Mouse (Mus musculus) T-helper 2 cell (primary cell): Measurements from ENCODE around the gene Angptl4.

ENCODE experiments used
- in situ Hi-C: fragments of 300-600 bp; cut with MboI, MseI; formaldehyde crosslinking; loops from one replicate; pipeline ENCODE4 v1.15.1; 2025; ENCODE audit warnings: high pct_unique_total_duplicates

Angptl4 gene

DNA sequence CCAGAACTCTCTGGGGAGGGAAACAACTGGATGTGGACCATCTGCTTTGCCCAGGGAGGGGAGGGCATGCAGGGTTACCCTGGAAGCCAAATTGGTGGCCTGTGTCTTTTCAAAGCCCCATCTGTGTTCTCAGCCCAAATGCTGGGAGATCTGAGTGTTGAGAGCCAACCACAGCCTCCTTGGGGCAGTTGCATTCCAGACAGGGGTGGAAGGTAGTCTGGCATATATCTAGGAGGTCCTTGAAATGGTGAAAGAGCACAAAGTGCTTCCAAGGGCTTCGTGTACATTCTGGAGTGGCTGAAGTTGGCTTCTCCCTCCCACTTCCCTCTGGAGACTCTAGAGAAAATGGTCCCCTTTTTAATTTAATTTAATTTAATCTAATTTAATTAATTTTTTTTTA lies 23.1 kb upstream of the Angptl4 start:
- in situ Hi-C loops, result no loop called here

DNA sequence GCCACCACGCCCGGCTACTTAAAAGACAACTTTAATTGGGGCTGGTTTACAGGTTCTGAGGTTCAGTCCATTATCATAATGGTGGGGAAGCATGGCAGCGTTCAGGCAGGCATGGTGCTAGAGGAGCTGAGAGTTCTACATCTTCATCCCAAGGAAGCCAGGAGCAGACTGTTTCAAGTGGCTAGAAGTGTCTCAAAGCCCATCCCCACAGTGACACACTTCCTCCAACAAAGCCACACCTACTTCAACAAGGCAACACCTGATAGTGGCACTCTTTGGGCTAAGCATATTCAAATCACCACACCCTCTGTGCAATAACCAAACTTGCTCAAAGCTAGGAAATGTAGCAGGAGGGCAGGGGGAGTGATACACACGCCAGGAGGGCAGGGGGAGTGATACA lies 22.6 kb upstream of the Angptl4 start:
- in situ Hi-C loops, result no loop called here

DNA sequence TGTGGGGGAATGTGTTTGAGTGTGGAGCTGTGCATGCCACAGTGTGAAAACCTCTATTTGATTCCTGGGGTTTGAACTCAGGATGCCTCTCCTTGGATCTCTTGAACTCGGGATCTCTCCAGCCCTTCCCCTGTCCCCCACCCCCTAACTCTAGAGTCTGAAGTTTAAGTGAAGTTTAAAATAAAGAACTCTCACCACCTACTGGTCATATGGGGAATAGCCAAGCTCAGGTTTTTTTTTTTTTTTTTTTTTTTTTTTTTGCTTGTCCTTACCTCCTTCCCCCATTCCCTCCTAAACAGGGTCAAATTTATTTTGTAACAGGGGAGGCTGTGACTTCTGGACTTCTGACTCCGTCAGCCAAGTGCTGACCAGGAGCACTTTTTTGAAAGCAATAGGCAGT lies 20.6 kb upstream of the Angptl4 start:
- in situ Hi-C loops, result no loop called here

DNA sequence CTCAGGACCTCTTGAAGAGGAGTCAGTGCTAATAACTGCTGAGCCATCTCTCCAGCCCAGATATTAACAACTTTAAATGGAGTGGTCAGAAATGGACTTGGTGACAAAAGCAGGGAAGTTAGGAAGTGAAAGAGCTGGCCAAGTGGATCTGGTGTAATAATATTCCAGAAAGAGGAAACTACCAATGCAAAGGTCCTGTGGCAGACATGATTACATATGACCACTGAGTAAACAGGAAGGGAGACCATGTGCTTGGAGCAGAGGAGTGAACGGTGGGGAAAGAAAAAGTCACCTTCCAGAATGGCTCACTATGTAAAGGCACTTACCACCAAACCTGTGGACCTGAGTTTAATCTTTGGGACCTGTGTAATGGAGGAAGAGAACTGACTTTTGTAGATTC lies 17.6 kb upstream of the Angptl4 start:
- in situ Hi-C loops, result no loop called here

DNA sequence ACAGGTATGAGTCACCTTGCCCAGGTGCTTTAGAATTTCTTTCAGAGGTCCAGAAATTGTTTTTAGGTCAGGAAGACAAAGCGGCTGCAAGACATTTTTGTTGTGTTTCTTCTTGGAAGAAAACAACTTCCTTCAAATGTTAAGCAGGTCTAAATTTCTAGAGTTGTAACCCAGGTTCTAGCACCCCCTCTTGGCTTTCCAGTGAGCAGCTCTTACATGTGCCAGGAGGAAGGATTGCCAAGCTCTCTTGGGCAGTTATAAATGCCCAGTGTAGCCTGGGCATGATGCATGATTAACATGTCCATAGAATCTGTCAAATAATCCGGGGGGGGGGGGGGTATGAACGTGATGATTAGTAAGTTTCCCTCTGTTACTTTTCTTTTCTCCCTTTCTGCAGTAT lies 16.7 kb upstream of the Angptl4 start:
- in situ Hi-C loops, result no loop called here

DNA sequence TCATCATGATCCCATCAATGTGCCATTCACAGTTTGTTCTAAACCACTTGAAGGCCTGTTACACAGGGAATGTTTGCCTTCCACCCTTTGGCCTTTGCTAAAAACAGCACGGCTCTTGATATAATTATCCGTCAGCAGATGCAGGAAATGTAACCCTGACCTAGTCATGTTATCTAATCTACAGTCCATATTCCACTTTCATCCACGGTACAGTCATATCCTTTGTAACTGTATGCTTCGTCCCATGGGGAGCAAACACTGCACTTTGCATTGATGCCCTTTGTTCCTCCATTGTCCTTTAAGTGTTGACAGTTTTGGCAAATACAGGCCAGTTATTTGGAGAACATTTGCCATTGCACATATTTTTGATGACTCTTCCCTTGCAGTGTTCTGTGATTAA lies 7.1 kb upstream of the Angptl4 start:
- in situ Hi-C loops, result no loop called here

DNA sequence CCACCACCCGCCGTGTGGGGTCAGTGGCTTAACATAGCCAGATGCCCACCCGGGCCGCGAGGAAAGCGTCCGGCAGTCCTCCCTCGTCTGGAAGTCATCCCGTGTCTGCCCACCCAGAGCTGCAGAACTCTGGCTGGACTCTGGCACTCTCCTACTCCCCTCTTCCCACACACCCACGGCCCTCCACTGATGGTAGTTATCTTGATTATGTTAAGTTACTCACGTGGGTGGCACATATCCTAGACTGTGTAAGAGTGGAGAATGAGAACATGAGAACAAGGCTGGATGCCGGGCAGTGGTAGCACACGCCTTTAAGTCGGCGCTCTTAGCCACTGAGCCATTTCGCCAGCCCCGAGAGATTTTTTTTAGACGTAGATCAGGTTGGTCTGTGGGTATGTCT lies 4.7 kb upstream of the Angptl4 start:
- in situ Hi-C loops, result no loop called here

DNA sequence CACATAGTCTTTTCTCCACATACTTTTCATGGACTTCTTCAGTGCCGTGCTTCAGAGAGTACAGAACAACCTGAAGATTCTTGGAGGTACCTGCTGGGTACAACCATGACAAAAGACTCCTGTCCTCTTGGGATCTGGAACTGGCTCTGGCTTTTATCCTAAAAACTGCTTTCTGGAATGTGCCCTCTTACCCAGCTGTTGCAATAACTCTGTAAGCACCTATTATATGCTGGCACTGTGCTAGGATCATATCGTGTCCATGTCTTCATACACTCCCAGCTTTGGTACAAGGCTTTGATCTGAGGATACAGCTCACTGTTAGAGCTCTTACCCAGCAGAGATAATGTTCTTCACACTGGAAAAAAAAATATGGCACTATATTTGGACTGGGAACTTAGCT lies 3.3 kb upstream of the Angptl4 start:
- in situ Hi-C loops, result no loop called here

DNA sequence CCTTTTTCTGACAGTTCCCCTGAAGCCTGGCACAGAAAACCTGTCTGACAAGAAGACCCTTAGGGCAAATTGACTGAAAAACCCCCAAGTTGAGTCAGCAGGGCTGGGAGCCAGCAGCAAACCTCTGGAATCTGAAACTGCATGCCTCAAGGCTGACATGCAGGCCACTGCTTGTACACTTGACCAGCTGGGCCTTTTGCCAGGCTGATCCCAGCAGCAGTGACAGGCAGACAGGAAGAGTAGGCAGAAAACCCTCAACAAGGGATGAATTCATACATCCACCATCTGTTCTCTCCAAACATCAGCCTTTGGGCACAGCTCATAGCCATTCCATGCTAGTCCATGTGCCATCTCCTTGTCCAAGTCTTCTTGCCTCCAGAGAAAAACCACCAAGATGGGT lies 1.8 kb upstream of the Angptl4 start:
- in situ Hi-C loops, result no loop called here

DNA sequence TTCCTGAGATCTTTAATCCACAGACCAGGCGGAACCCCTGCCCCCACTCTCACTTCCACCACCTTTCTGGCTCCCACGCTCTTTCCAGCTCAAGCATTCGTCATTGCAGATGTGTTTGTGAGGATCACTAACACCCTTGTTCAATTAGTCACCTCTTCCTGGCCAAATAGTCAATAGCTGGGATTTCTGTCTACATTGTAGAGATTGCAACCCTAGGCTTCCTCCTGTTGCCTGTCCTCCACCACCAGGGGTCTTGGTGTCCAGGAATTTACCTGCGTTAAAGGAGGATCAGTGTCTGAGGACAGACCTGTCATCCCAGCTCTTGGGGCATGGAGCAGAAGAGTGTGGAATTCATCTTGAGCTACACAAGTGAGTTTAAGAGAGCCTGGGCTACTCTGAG lies 437 bp upstream of the Angptl4 start:
- in situ Hi-C loops, result no loop called here

DNA sequence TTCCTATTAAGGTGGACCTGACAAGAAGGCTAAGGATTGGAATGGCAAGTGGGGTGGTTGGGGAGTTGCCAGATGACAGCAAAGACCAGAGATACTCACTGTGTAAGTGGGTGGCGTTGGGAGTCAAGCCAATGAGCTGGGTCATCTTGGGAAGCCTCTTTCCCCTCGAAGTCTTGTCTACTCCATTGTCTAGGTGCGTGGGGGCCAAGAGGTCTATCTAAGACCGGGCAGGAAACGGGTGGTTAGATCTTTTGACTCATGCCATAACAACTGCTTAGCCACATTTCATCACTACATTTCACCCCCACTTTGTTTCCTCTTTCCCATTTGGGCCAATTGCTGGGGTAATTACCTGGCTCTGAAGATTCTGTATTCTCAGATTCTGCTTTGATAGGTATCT lies 1.2 kb downstream of the Angptl4 start:
- in situ Hi-C loops, result no loop called here

DNA sequence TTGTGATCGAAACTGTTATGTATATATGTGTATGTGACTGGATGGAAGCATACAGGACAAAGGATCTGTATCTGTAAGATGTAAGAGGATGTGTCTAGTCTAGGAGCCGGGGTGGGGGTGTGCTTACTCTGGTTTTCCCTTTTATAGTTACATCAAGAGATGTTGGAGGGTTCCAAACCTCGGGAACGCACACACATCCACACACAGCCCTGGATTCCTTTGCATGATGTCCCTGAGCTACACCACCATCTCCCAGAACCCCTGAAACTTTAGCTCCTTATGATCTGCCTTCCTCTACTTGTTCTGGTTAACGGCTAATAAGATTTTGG lies 1.7 kb downstream of the Angptl4 start:
- in situ Hi-C loops, result no loop called here

DNA sequence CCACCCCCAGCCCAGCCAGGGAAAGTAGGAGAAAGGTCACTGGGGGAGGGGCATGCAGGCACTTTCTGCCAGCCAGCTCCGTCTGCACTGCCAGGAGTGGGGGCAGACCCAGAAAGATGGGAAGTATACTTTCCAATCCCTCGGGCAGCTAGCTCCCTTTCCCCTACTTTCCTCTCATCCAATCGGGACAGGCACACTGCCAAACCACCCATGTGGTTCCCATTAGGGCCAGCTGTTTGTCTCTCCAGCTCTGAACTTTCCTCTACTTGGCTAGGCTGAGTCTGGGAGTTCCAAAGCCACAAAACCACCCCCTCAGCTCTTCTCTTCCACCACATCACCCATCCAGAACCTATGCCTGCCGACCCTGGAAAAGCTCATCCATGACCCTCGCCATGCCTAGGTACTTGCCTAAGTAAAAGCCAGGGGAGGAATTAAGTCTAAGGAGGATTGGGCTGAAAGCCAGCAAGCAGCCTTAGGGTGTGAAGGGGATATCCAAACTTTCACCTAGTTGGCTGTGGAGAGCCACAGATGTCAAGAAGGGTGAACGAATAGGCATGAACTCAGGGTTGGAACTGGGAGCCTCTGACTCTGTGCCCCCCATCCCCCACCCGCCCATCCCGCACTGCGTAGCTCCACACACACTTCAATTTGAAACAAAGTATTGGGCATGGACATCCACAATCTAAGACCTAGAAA lies 2.2 kb downstream of the Angptl4 start:
- in situ Hi-C loops, result no loop called here

DNA sequence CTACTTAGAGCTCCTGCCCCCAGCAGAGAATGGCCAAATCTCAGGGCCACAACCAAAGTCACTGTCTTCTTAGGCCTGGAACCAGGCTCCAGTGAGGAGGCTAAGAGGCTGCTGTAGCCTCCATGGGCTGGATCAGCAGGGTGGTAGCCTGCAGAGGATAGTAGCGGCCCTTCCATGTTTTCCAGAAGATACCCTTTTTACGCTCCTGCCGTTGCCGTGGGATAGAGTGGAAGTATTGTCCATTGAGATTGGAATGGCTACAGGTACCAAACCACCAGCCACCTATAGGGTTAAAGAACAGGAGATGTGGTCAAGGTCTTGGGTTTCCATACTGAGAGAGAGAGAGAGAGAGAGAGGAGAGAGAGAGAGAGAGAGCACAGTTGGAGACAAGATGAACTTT lies 6.3 kb downstream of the Angptl4 start:
- in situ Hi-C loops, result no loop called here

DNA sequence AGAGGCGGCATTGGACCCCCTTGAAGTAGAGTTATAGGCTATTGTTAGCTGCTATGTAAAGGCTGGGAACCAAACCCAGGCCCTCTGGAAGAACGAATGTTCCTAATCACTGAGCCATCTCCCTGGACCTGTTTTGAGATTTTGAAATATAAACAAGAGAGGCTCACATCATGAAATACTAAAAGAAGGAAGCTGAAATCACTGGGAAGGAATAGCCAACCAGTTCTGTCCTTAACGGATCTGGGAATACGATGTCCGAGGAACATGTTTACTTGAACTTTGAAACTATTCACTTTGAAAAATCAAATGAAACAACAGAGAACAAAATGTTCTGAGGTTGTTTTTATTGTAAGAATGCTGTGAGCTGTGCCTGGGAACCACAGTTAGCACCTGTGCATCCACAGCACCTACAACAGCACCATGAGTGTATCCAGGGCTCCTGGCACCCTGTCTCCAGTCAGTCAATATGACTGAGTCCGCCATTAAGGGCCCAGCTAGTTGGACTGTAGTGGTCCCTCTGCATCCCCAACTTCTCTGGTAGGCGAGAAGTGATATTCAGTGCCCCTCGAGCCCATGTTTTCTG lies 7.0 kb downstream of the Angptl4 start:
- in situ Hi-C loops, result no loop called here

DNA sequence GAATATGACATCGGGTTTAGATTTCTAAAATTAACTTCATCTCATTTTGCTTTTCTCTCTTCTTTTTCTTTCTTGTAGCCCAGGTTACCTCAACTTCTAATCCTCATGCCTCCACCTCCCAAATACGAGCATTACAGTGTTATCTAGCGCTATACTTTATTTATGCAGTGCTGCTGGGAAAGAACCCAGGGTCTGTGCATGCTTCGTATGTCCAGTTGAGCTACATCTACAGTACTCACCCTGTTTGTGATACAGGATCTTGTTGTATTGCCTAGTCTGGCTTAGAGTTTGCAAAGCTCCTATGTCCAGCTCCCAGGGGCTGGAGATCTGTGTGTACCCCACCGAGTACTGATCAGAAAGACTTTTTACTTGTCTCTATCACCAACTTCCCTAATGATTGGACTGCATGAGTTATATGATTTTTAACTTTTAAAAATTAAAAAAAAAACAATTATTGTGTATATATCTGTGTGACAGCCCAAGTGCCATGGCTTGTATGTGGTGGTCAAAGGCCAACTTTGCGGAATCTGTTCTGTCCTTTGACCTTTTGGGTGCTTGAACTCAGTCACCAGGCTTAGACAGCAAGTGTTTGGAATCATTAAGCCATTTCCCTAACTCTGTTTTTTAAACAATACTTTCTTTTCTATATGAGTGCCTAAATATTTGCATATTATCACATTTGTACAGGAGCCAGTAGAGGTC lies 7.6 kb downstream of the Angptl4 start:
- in situ Hi-C loops, result no loop called here

DNA sequence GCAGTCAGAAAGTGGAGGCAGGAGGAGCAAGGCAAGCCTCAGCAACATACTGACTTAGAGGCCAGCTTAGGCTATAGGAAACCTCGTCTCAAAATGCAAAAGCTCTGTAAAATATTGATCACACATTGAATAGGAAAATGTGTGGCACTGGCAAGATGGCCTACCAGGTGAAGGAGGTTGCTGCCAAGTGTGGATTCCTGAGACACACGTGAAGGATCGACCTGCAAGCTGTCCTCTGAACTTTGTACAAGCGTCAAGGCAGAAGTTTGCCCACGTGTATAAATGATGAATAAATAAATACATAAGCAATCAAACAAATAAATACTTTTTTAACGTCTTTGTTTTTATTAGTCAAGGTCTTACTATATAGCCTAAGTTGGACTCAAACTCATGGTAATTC lies 8.2 kb downstream of the Angptl4 start:
- in situ Hi-C loops, result no loop called here

DNA sequence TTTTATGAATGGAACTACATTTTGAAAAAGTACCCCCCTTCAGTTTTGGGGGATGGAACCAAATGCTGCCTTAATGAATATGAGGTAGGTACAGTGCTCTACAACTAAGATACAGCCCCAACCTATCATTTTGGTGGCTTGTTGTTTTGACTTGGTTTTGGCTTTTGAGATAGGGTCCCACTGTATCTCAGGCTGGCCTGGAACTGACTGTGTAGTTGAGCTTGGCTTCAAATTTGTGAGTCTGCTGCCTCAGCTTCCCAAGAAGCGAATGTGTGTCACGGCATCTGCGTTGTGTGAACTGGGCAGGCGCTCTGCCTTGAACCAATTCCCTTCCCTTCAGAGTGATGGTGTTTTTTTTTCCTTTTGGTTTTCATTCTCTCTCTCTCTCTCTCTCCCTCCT lies 10.0 kb downstream of the Angptl4 start:
- in situ Hi-C loops, result no loop called here

DNA sequence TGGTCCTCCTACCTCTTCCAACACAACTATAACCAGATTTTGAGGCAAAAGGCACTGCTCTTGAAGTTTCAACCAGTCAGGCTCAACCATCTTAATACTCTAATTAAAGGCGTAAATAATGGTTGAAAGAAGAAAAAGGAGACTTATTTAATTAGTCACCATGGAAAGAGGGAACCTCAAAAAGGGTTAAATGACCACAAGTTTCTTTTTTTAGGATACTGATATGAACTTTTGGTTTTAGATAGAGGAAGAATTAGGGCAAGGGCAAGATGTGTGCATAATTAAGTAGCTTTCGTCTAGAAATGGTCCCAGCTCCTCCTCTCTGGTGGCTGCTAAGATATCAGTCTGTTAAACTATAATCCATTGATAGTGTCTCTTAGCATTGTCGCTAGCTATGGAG lies 15.2 kb downstream of the Angptl4 start:
- in situ Hi-C loops, result no loop called here

DNA sequence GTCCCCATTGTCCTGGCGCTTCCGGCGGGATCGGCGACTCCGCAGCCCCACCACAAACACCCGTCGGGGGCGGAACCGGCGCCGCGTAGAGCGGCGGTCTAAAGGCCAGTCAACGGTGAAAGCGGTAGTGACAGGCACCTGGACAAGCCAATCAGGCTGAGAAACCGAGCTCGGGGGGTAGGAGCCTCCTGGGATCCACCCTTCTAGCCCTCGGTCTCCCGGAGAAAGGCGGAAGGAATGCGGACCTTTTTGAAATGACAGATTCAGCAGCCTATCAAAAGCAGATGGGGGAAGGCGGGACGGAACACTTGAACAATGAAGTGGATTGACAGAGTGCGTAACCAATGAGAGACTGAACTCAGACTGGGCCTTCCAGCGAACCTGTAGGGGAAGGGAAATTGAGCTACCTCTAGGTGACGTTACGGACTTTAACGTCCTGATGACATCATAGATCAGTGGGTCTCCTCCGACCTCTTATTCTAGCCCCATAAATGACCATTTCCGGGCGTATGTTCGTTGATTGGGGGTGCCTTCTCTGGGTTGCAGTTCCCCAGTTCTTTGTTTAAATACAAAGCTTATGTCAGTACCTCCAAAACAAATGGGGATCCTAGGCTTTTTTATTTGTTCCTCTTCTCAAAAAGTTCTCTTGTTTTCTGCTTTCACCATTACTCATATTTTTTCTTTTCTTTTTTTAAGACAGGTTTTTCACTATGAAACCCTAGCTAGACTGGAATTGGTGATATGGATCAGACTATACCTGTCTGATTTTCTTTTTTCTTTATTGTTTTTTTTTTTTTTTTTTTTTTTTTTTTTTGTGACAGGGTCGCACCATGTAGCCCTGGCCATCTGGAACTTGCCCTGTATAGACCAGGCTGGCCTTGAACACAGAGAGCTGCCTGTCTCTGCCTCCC lies 21.1 kb downstream of the Angptl4 start, which contains the start of gene Rab11b:
Gene Rab11b (minus strand): TSS at position 276 of the 911 bp plus-strand sequence.
- in situ Hi-C loops, result no loop called here

DNA sequence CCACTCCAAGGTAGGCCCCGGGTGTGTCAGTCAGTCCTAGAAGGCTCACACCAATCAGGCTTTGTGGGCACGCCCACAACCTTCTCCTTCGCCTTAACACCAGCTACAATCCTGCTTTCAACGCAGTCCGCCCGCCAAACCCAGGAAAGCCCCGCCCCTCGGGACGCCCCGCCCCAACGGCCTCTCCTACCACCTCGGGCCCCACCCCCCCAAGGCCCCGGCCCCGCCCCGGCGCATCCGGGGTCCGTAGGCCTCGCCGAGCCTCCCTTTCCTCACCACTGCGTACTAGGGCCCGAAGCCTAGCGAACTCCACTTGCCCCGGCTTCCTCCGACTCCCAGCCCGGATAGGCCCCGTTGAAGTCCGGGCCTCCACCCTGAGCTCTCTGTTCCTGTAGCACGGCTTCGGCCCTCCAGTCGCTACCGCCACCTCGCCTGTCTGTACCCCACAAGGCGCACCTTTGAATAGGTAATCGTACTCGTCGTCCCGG lies 21.8 kb downstream of the Angptl4 start:
- in situ Hi-C loops, result loop anchor here (10.0 kb wide), 1 partner anchor 1455 kb away; no protein-coding TSS in a partner anchor

DNA sequence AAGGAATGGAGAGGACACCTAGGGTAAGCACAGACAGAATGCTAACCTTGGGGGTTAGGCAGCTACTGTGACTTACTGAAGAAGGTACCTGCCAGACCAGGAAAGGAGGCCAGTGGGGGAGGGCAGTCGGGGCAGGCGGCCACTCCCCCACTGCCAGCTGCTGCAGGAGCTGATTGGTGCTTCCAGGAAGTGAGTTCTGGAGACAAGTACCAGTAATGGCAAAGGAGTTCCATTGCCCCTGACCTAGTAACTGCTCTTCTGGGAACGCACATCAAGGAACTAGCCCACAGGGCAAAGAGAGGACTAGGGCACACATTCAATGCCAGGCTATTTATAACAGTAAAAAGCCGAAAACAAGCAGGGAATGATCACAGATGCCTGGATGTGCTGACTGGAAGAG lies 24.4 kb downstream of the Angptl4 start:
- in situ Hi-C loops, result loop anchor here (10.0 kb wide), 1 partner anchor 1458 kb away; no protein-coding TSS in a partner anchor
